Mouse (Mus musculus): ENCODE measurements around the gene Slc17a4.

GRCm38 (mm10) chr13:23930461-23930860, 15.7 kb upstream of the Slc17a4 start:
- no peak for TF ChIP-seq CTCF (IDR thresholded peaks at IDR 0.05 in 2 of 3, conservative IDR thresholded peaks at IDR 0.05 in 1 of 3; ENCODE audit: control insufficient read depth in 1 of 3, insufficient read depth in 1 of 3, low read depth in 2 of 3, low read length in 3 of 3, poor library complexity in 1 of 3, severe bottlenecking in 1 of 3)
- TF ChIP-seq HCFC1 (IDR thresholded peaks at IDR 0.05; ENCODE audit: low read depth, low read length): no peak
- TF ChIP-seq TBP (IDR thresholded peaks at IDR 0.05; ENCODE audit: low read depth, low read length): no peak
- no peak for TF ChIP-seq POLR2A (IDR thresholded peaks at IDR 0.05; ENCODE audit: control insufficient read depth in 1 of 2, insufficient read depth in 1 of 2, low read depth in 1 of 2, low read length in 2 of 2, poor library complexity in 1 of 2)
- TF ChIP-seq SIN3A (IDR thresholded peaks at IDR 0.05; ENCODE audit: low read length): no peak
- no peak for TF ChIP-seq ETS1 (IDR thresholded peaks at IDR 0.05; ENCODE audit: low read depth, low read length)
- no peak for TF ChIP-seq USF1 (IDR thresholded peaks at IDR 0.05; ENCODE audit: low read depth, low read length)
- TF ChIP-seq ZKSCAN1 (IDR thresholded peaks at IDR 0.05; ENCODE audit: low read depth, low read length): no peak
- TF ChIP-seq JUND (IDR thresholded peaks at IDR 0.05; ENCODE audit: low read depth, low read length): no peak
- TF ChIP-seq MYC (IDR thresholded peaks at IDR 0.05; ENCODE audit: low read depth, low read length): no peak
- TF ChIP-seq POLR2AphosphoS5 (IDR thresholded peaks at IDR 0.05; ENCODE audit: borderline replicate concordance, low read depth, low read length): no peak
- no peak for TF ChIP-seq KAT2A (conservative IDR thresholded peaks at IDR 0.05; ENCODE audit: low read depth, low read length)
- TF ChIP-seq MAFK (IDR thresholded peaks at IDR 0.05; ENCODE audit: borderline replicate concordance, low read depth, low read length): no peak

Measured in MEL (cell line).